Mouse (Mus musculus) cerebellum, adult 2 months (tissue): Measurements from ENCODE around the gene Cmtm3.

Source experiments
- CTCF ChIP-seq: fragments of 200-500 bp; IDR thresholded peaks from 2 replicates; pipeline ENCODE4 v1.5.1; 2011; ENCODE audit warnings: low read depth, mild to moderate bottlenecking, control low read depth, low read length, moderate library complexity, borderline replicate concordance; ENCODE audit not compliant: insufficient read depth
- POLR2A ChIP-seq: fragments of 200-500 bp; IDR thresholded peaks from 2 replicates; pipeline ENCODE4 v1.6.1; 2011; ENCODE audit warnings: low read length, control low read depth, borderline replicate concordance; ENCODE audit not compliant: insufficient read depth

DNA sequence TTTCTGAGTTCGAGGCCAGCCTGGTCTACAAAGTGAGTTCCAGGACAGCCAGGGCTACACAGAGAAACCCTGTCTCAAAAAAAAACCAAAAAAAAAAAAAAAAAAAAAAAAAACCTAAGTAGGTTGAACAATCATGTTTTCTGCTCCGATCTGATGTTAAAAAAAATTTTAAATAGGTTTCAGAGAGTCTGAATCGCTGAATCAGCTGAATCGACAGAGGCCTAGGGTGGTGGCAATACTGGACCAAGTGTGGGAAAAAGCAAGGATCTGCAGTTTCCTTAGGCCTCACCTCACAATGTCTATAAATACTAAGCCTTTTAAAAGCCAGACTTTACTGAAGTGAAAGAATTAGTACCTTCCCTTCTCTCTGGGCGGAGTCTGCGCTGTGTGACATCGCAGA lies 53.9 kb downstream of the Cmtm3 start:
- TF ChIP-seq POLR2A, result no peak
- TF ChIP-seq CTCF, result no peak
